Mouse (Mus musculus) ES-E14 (cell line): Measurements from ENCODE around the gene Spc25.

Experiments
- CHD2 ChIP-seq: IDR thresholded peaks from 2 replicates; pipeline ENCODE4 v1.6.1; 2014; ENCODE audit warnings: mild to moderate bottlenecking, low read depth, low read length, inconsistent platforms
- HCFC1 ChIP-seq: IDR thresholded peaks from 2 replicates; pipeline ENCODE4 v1.6.1; 2012; ENCODE audit warnings: low read length, inconsistent platforms, borderline replicate concordance; ENCODE audit not compliant: insufficient read depth
- MAFK ChIP-seq: IDR thresholded peaks from 2 replicates; pipeline ENCODE4 v1.6.1; 2014; ENCODE audit warnings: mild to moderate bottlenecking, low read depth, low read length, inconsistent platforms; ENCODE audit not compliant: insufficient read depth
- ZNF384 ChIP-seq: IDR thresholded peaks from 2 replicates; pipeline ENCODE4 v1.6.1; 2012; ENCODE audit warnings: low read depth, low read length, inconsistent platforms

DNA sequence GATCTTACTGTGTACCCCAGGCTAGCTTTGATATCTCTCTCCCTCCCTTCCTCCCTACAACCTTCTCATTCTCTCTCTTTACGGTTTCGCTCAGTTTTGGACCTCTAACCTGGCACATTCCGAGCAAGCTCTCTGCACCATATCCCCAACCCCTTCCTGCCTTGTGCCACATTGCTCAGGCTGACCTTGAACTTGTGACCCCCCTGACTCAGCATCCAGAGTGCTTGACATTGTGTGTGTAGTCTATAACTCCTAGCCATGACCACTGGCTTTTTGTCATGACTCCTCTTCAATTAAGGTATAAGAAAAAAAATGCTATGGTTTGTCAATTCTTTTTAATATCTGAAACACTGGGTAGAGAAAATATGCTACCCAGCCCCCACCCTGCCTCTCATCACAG lies 3.7 kb upstream of the Spc25 start:
- no peak for TF ChIP-seq HCFC1
- TF ChIP-seq CHD2, result no peak
- TF ChIP-seq ZNF384, result no peak
- peak; percentile 82 for TF ChIP-seq MAFK
